Mouse (Mus musculus) midbrain, embryonic 13.5 days (tissue): ENCODE data around the gene Dusp15. TPM values are rescaled to one million over a fixed set of nuclear protein-coding genes. Genes with fewer than 3 reads are reported as not detected.
A peak's percentile ranks its signal among the peaks of the same experiment; 100 is the strongest.

Experiments
- ATAC-seq: fragments of 200-750 bp; cut with Nextera tagmentation; 2 replicates; pipeline ENCODE4 v1.8.0; 2017; ENCODE audit warnings: mild to moderate bottlenecking, moderate TSS enrichment, moderate library complexity
- H3K27ac ChIP-seq: fragments of 300-500 bp; sonication (generic); 2 replicates; pipeline ENCODE4 v1.5.1; 2015; ENCODE audit warnings: inconsistent platforms, mild to moderate bottlenecking, moderate library complexity
- H3K27me3 ChIP-seq: fragments of 300-500 bp; sonication (generic); 2 replicates; pipeline ENCODE4 v1.6.1; 2015; ENCODE audit warnings: mild to moderate bottlenecking, inconsistent platforms
- H3K36me3 ChIP-seq: fragments of 300-500 bp; sonication (generic); 2 replicates; pipeline ENCODE4 v1.6.1; 2015; ENCODE audit warnings: mild to moderate bottlenecking, inconsistent platforms
- H3K4me1 ChIP-seq: fragments of 300-500 bp; sonication (generic); replicated peaks from 2 replicates; pipeline ENCODE4 v1.6.1; 2015; ENCODE audit warnings: inconsistent platforms
- H3K4me2 ChIP-seq: fragments of 300-500 bp; sonication (generic); replicated peaks from 2 replicates; pipeline ENCODE4 v1.6.1; 2015; ENCODE audit warnings: moderate library complexity, mild to moderate bottlenecking, inconsistent platforms
- H3K4me3 ChIP-seq: fragments of 300-500 bp; sonication (generic); replicated peaks from 2 replicates; pipeline ENCODE4 v1.5.1; 2015; ENCODE audit warnings: mild to moderate bottlenecking, inconsistent platforms
- H3K9ac ChIP-seq: fragments of 300-500 bp; sonication (generic); replicated peaks from 2 replicates; pipeline ENCODE4 v1.6.1; 2015; ENCODE audit warnings: mild to moderate bottlenecking, inconsistent platforms
- H3K9me3 ChIP-seq: fragments of 300-500 bp; sonication (generic); 2 replicates; pipeline ENCODE4 v1.6.1; 2016; ENCODE audit warnings: mild to moderate bottlenecking, inconsistent platforms
- WGBS: fragments of 180-500 bp; shearing (Covaris S2); methylation state at CpG from one replicate; pipeline ENCODE4 v1.1.7; 2015; 5-methylcytosine and 5-hydroxymethylcytosine counted together
- polyA plus RNA-seq: library from polyadenylated mRNA; unstranded; fragments of >200 nt; fragmentation: Nextera tagmentation; extraction: Ambion mirVana; gene quantifications from 2 replicates; pipeline ENCODE4 v1.2.1, GENCODE M21; 2015

Dusp15 gene
- polyA plus RNA-seq, 1 experiment from 2014 or later, result 6.3 TPM

GRCm38 (mm10) chr2:152947098-152947497 is 4.4 kb downstream of the Dusp15 start:
- Histone ChIP-seq H3K4me1 (peaks cover 28% of the 10 kb centered on the region), H3K4me2 (no peak overlapping the region), H3K4me3 (no peak overlapping the region), H3K9me3 (no peaks in the 10 kb centered on the region), H3K9ac (0 out of 2 replicates have a peak overlapping the region, but pooled peaks have one; percentile 17), H3K36me3 (no peaks in the 10 kb centered on the region), H3K27ac (no peak overlapping the region), H3K27me3 (peaks cover 68% of the 10 kb centered on the region)
- no peak for ATAC-seq
- 67% methylated on average over 7 of the region's 7 CpGs for WGBS

GRCm38 (mm10) chr2:152944013-152944412 is 7.5 kb downstream of the Dusp15 start:
- ATAC-seq, result no peak
- Histone ChIP-seq H3K4me1 (peaks cover 16% of the 10 kb centered on the region), H3K27me3 (peaks cover 77% of the 10 kb centered on the region), H3K27ac (no peak overlapping the region), H3K9me3 (no peaks in the 10 kb centered on the region), H3K4me2 (0 out of 2 replicates have a peak overlapping the region, but pooled peaks have one; percentile 87), H3K36me3 (no peaks in the 10 kb centered on the region), H3K4me3 (no peak overlapping the region), H3K9ac (no peak overlapping the region)
- WGBS, result 64% methylated on average over 9 of the region's 9 CpGs

- peak overlapping the region; percentile 71 for H3K9ac ChIP-seq
- no peaks in the 10 kb centered on the region for H3K36me3 ChIP-seq
- no peak overlapping the region for H3K27ac ChIP-seq
- 5% methylated on average over 8 of the region's 8 CpGs for WGBS
- H3K4me1 ChIP-seq, result peaks cover 16% of the 10 kb centered on the region
- H3K4me2 ChIP-seq, result peak overlapping the region; percentile 87
- ATAC-seq, result no peak
- no peaks in the 10 kb centered on the region for H3K9me3 ChIP-seq
- H3K4me3 ChIP-seq, result peak overlapping the region; percentile 47
- H3K27me3 ChIP-seq, result peaks cover 78% of the 10 kb centered on the region
Observed at GRCm38 (mm10) chr2:152943568-152943967, 7.9 kb downstream of the Dusp15 start.

GRCm38 (mm10) chr2:152942898-152943515 is 8.5 kb downstream of the Dusp15 start:
- H3K27me3 ChIP-seq, result peaks cover 84% of the 10 kb centered on the region

GRCm38 (mm10) chr2:152941776-152942175 is 9.7 kb downstream of the Dusp15 start:
- H3K4me2 ChIP-seq, result no peak overlapping the region
- no peaks in the 10 kb centered on the region for H3K36me3 ChIP-seq
- 0 out of 2 replicates have a peak, but pooled peaks have one; percentile 9 for ATAC-seq
- no peak overlapping the region for H3K27ac ChIP-seq
- WGBS, result 48% methylated on average over 7 of the region's 7 CpGs
- H3K4me3 ChIP-seq, result no peak overlapping the region
- peaks cover 16% of the 10 kb centered on the region for H3K4me1 ChIP-seq
- peaks cover 79% of the 10 kb centered on the region for H3K27me3 ChIP-seq
- H3K9me3 ChIP-seq, result no peaks in the 10 kb centered on the region
- no peak overlapping the region for H3K9ac ChIP-seq

More at GRCm38 (mm10) chr2:152942898-152943515, 8.5 kb downstream of the Dusp15 start:
- H3K9ac ChIP-seq, result peak overlapping the region; percentile 71
- peaks cover 16% of the 10 kb centered on the region for H3K4me1 ChIP-seq
- no peaks in the 10 kb centered on the region for H3K36me3 ChIP-seq
- peak; percentile 47 for ATAC-seq
- under 1% methylated on average over 64 of the region's 65 CpGs for WGBS
- H3K9me3 ChIP-seq, result no peaks in the 10 kb centered on the region
- no peak overlapping the region for H3K27ac ChIP-seq
- H3K4me2 ChIP-seq, result peak overlapping the region; percentile 87
- peak overlapping the region; percentile 47 for H3K4me3 ChIP-seq

- H3K4me2 ChIP-seq, result no peak overlapping the region
- 76% methylated on average over 6 of the region's 6 CpGs for WGBS
Observed at GRCm38 (mm10) chr2:152941106-152941505, 10.4 kb downstream of the Dusp15 start.

GRCm38 (mm10) chr2:152939846-152940245 is 11.7 kb downstream of the Dusp15 start:
- WGBS, result 17% methylated on average over 4 of the region's 4 CpGs
- H3K36me3 ChIP-seq, result no peaks in the 10 kb centered on the region
- H3K4me1 ChIP-seq, result peaks cover 16% of the 10 kb centered on the region
- no peak for ATAC-seq
- no peak overlapping the region for H3K4me2 ChIP-seq
- no peak overlapping the region for H3K9ac ChIP-seq
- peaks cover 71% of the 10 kb centered on the region for H3K27me3 ChIP-seq
- no peak overlapping the region for H3K4me3 ChIP-seq
- H3K9me3 ChIP-seq, result no peaks in the 10 kb centered on the region
- no peak overlapping the region for H3K27ac ChIP-seq

More at GRCm38 (mm10) chr2:152941106-152941505, 10.4 kb downstream of the Dusp15 start:
- ATAC-seq, result no peak
- Histone ChIP-seq H3K9ac (no peak overlapping the region), H3K4me1 (peaks cover 16% of the 10 kb centered on the region), H3K27ac (no peak overlapping the region), H3K4me3 (no peak overlapping the region), H3K9me3 (no peaks in the 10 kb centered on the region), H3K36me3 (no peaks in the 10 kb centered on the region), H3K27me3 (peaks cover 78% of the 10 kb centered on the region)

GRCm38 (mm10) chr2:152933614-152934013 is 17.9 kb downstream of the Dusp15 start:
- WGBS, result 25% methylated on average over 5 of the region's 5 CpGs
- no peak for ATAC-seq

GRCm38 (mm10) chr2:152933048-152933447 is 18.4 kb downstream of the Dusp15 start, which contains the start of gene Foxs1:
Gene Foxs1 (minus strand): TSS chr2:152933208.
- H3K4me1 ChIP-seq, result no peaks in the 10 kb centered on the region
- H3K9me3 ChIP-seq, result no peaks in the 10 kb centered on the region
- no peak for ATAC-seq
- H3K27me3 ChIP-seq, result 0 out of 2 replicates have a peak, but pooled peaks cover 9% of the 10 kb centered on the region
- no peak within 1 kb of the TSS for H3K4me2 ChIP-seq
- H3K27ac ChIP-seq, result no peak within 1 kb of the TSS
- no peak within 1 kb of the TSS; the same call in 1 of the 2 replicates for H3K4me3 ChIP-seq
- 0 out of 2 replicates have a peak within 1 kb of the TSS, but pooled peaks have one; percentile 1 for H3K9ac ChIP-seq
- WGBS, result 40% methylated on average over 9 of the region's 9 CpGs
- H3K36me3 ChIP-seq, result no peaks in the 10 kb centered on the region

More at GRCm38 (mm10) chr2:152933614-152934013, 17.9 kb downstream of the Dusp15 start:
- H3K4me2 ChIP-seq, result no peak overlapping the region
- no peak overlapping the region for H3K4me3 ChIP-seq
- no peak overlapping the region for H3K9ac ChIP-seq
- no peaks in the 10 kb centered on the region for H3K9me3 ChIP-seq
- no peak overlapping the region for H3K27ac ChIP-seq
- no peaks in the 10 kb centered on the region for H3K4me1 ChIP-seq
- peaks cover 13% of the 10 kb centered on the region; the same call in 1 of the 2 replicates for H3K27me3 ChIP-seq
- H3K36me3 ChIP-seq, result no peaks in the 10 kb centered on the region

- Histone ChIP-seq H3K27me3 (0 out of 2 replicates have a peak, but pooled peaks cover 8% of the 10 kb centered on the region), H3K4me1 (no peaks in the 10 kb centered on the region), H3K36me3 (no peaks in the 10 kb centered on the region), H3K4me2 (no peak overlapping the region), H3K9me3 (no peaks in the 10 kb centered on the region), H3K9ac (no peak overlapping the region), H3K27ac (no peak overlapping the region), H3K4me3 (no peak overlapping the region)
- ATAC-seq, result no peak
- 74% methylated on average over 11 of the region's 12 CpGs for WGBS
Observed at GRCm38 (mm10) chr2:152931456-152932160, 19.9 kb downstream of the Dusp15 start.

GRCm38 (mm10) chr2:152930276-152930675 is 21.2 kb downstream of the Dusp15 start:
- H3K9ac ChIP-seq, result no peak overlapping the region
- no peak for ATAC-seq
- no peaks in the 10 kb centered on the region for H3K4me1 ChIP-seq
- no peak overlapping the region for H3K4me3 ChIP-seq
- H3K36me3 ChIP-seq, result no peaks in the 10 kb centered on the region
- no peaks in the 10 kb centered on the region for H3K27me3 ChIP-seq
- H3K9me3 ChIP-seq, result no peaks in the 10 kb centered on the region
- no peak overlapping the region for H3K27ac ChIP-seq
- H3K4me2 ChIP-seq, result no peak overlapping the region
- WGBS, result 35% methylated on average over 2 of the region's 2 CpGs

GRCm38 (mm10) chr2:152928988-152929370 is 22.5 kb downstream of the Dusp15 start:
- no peak overlapping the region for H3K27ac ChIP-seq
- no peaks in the 10 kb centered on the region for H3K4me1 ChIP-seq
- ATAC-seq, result no peak
- no peak overlapping the region for H3K9ac ChIP-seq
- H3K4me3 ChIP-seq, result no peak overlapping the region
- WGBS, result 66% methylated on average over 3 of the region's 3 CpGs
- no peaks in the 10 kb centered on the region for H3K36me3 ChIP-seq
- no peak overlapping the region for H3K4me2 ChIP-seq
- H3K9me3 ChIP-seq, result no peaks in the 10 kb centered on the region
- H3K27me3 ChIP-seq, result no peaks in the 10 kb centered on the region
